Comparison of ENCODE assay signal across 21 mouse cellular contexts in genomic region chr9:71072502-71072901, GRCm38 (mm10).
DNase-seq lines count a peak whose midpoint lies in the region; ATAC-seq and TF ChIP-seq lines count a peak whose summit lies in the region.
"Had no signal": no experiment of that assay in that cellular context is flagged by ENCODE, and none has a peak within 500 bp of the region (broad histone marks: within the 10 kb centered on the region; RNA-seq: fewer than 3 reads in every experiment).

No protein-coding gene starts in this region.

- H3K27ac ChIP-seq in cerebellum, adult 2 months (ENCODE audit: insufficient read depth, low read length), result peak overlapping the region; percentile 35
- no peak overlapping the region for H3K27ac ChIP-seq in heart, embryonic 10.5 days
- H3K27ac ChIP-seq in heart, embryonic 12.5 days (ENCODE audit: poor library complexity, severe bottlenecking), result no peak overlapping the region
- H3K27ac ChIP-seq in midbrain, embryonic 10.5 days (replicated peaks), result no peak overlapping the region
- no peak overlapping the region for H3K27ac ChIP-seq in midbrain, embryonic 13.5 days
- H3K27ac ChIP-seq: embryonic facial prominence, embryonic 13.5 days; forebrain, embryonic 12.5 days; heart, adult 2 months had no signal

- DNase-seq in cerebellum, adult 2 months, result peak; percentile 38 to 56
- no peak for DNase-seq in cerebellum, adult 9-10 months
- peak; percentile 73 for DNase-seq in heart, embryonic 10.5 days (ENCODE audit: low spot score)
- DNase-seq in midbrain, embryonic 10.5 days (ENCODE audit: low spot score), result peak; percentile 10
- peak; percentile 1 for DNase-seq in urinary bladder, postnatal 25 days (ENCODE audit: low spot score)
- DNase-seq in urinary bladder, postnatal 10 days (ENCODE audit: low spot score), result no peak
- DNase-seq: adrenal gland, adult 8-10 months; adrenal gland, postnatal 36 days; B cell, adult 2 months; gastrocnemius, postnatal 10 days; heart, postnatal 10 days had no signal

- H3K9ac ChIP-seq in heart, embryonic 12.5 days, result no peak overlapping the region
- no peak overlapping the region for H3K9ac ChIP-seq in midbrain, embryonic 13.5 days (replicated peaks)
- H3K9ac ChIP-seq: embryonic facial prominence, embryonic 13.5 days; forebrain, embryonic 12.5 days had no signal

- no peak for TF ChIP-seq CTCF in cerebellum, adult 2 months (IDR thresholded peaks at IDR 0.05; ENCODE audit: borderline replicate concordance, insufficient read depth, low read depth, low read length)

- WGBS in cerebellum, adult 2 months, result 61% methylated on average over 7 of the region's 7 CpGs
- 51% methylated on average over 7 of the region's 7 CpGs for WGBS in heart, embryonic 10.5 days
- 45% methylated on average over 7 of the region's 7 CpGs for WGBS in heart, embryonic 12.5 days
- WGBS in midbrain, embryonic 10.5 days, result 78% methylated on average over 7 of the region's 7 CpGs
- 78% methylated on average over 7 of the region's 7 CpGs for WGBS in midbrain, embryonic 13.5 days

- H3K36me3 ChIP-seq in heart, embryonic 10.5 days, result no peaks in the 10 kb centered on the region
- H3K36me3 ChIP-seq in heart, embryonic 12.5 days, result no peaks in the 10 kb centered on the region
- no peaks in the 10 kb centered on the region for H3K36me3 ChIP-seq in midbrain, embryonic 10.5 days
- H3K36me3 ChIP-seq in midbrain, embryonic 13.5 days, result no peaks in the 10 kb centered on the region
- H3K36me3 ChIP-seq: embryonic facial prominence, embryonic 13.5 days; forebrain, embryonic 12.5 days; G1E had no signal

- ATAC-seq in heart, embryonic 12.5 days (ENCODE audit: insufficient number of reproducible peaks, low FRiP score), result no peak
- no peak for ATAC-seq in midbrain, embryonic 13.5 days
- ATAC-seq: CD4-positive, CD25-positive, alpha-beta regulatory T cell, adult 4 months; forebrain, embryonic 16.5 days; hindbrain, embryonic 16.5 days; inflammation-experienced regulatory T-cells, adult 6 months had no signal

- no peak for TF ChIP-seq POLR2A in cerebellum, adult 2 months (IDR thresholded peaks at IDR 0.05; ENCODE audit: borderline replicate concordance, insufficient read depth, low read length)

- no peak overlapping the region for H3K4me3 ChIP-seq in cerebellum, adult 2 months (replicated peaks; ENCODE audit: insufficient read depth, low read depth, low read length)
- H3K4me3 ChIP-seq in heart, embryonic 10.5 days, result no peak overlapping the region
- no peak overlapping the region for H3K4me3 ChIP-seq in heart, embryonic 12.5 days
- H3K4me3 ChIP-seq in midbrain, embryonic 10.5 days, result no peak overlapping the region
- no peak overlapping the region for H3K4me3 ChIP-seq in midbrain, embryonic 13.5 days (replicated peaks)
- H3K4me3 ChIP-seq: embryonic facial prominence, embryonic 13.5 days; forebrain, embryonic 12.5 days; heart, adult 2 months had no signal

- H3K4me2 ChIP-seq in heart, embryonic 12.5 days, result no peak overlapping the region
- no peak overlapping the region for H3K4me2 ChIP-seq in midbrain, embryonic 13.5 days (replicated peaks)
- H3K4me2 ChIP-seq: embryonic facial prominence, embryonic 13.5 days; forebrain, embryonic 12.5 days had no signal

- no peaks in the 10 kb centered on the region for H3K9me3 ChIP-seq in heart, embryonic 10.5 days
- H3K9me3 ChIP-seq in heart, embryonic 12.5 days (replicated peaks), result no peaks in the 10 kb centered on the region
- no peaks in the 10 kb centered on the region for H3K9me3 ChIP-seq in midbrain, embryonic 10.5 days (replicated peaks)
- H3K9me3 ChIP-seq in midbrain, embryonic 13.5 days, result no peaks in the 10 kb centered on the region
- H3K9me3 ChIP-seq: embryonic facial prominence, embryonic 13.5 days; forebrain, embryonic 12.5 days; G1E had no signal

- H3K27me3 ChIP-seq in cerebellum, adult 2 months (ENCODE audit: control insufficient read depth, insufficient read depth, low read length), result no peaks in the 10 kb centered on the region
- H3K27me3 ChIP-seq in heart, embryonic 10.5 days (ENCODE audit: insufficient read depth, poor library complexity, severe bottlenecking), result no peaks in the 10 kb centered on the region
- 0 out of 2 replicates have a peak, but pooled peaks cover 2% of the 10 kb centered on the region for H3K27me3 ChIP-seq in heart, embryonic 12.5 days (replicated peaks)
- no peaks in the 10 kb centered on the region for H3K27me3 ChIP-seq in midbrain, embryonic 10.5 days (ENCODE audit: low read depth, poor library complexity, severe bottlenecking)
- no peaks in the 10 kb centered on the region for H3K27me3 ChIP-seq in midbrain, embryonic 13.5 days
- H3K27me3 ChIP-seq: embryonic facial prominence, embryonic 13.5 days; forebrain, embryonic 12.5 days had no signal

- H3K4me1 ChIP-seq in cerebellum, adult 2 months (ENCODE audit: control insufficient read depth, insufficient read depth, low read length), result peaks cover 23% of the 10 kb centered on the region
- peaks cover 4% of the 10 kb centered on the region for H3K4me1 ChIP-seq in heart, embryonic 10.5 days
- peaks cover 4% of the 10 kb centered on the region; the same call in 1 of the 2 replicates for H3K4me1 ChIP-seq in heart, embryonic 12.5 days (replicated peaks)
- H3K4me1 ChIP-seq in midbrain, embryonic 10.5 days, result no peaks in the 10 kb centered on the region
- peaks cover 4% of the 10 kb centered on the region; the same call in 1 of the 2 replicates for H3K4me1 ChIP-seq in midbrain, embryonic 13.5 days (replicated peaks)
- H3K4me1 ChIP-seq: forebrain, embryonic 12.5 days had no signal

Comparison
In these comparisons a context has a peak if more than half of its experiments do, and no peak if none do; other contexts are left out.
1. DNase-seq: peak in cerebellum, adult 2 months (2 of 2), heart, embryonic 10.5 days (single experiment), midbrain, embryonic 10.5 days (single experiment) and urinary bladder, postnatal 25 days (single experiment); none in cerebellum, adult 9-10 months (single experiment) and urinary bladder, postnatal 10 days (single experiment).